In genomic region chr1:134368777-134369337, GRCm38 (mm10) we compare ENCODE assay signal across 10 mouse cellular contexts. TPM values are rescaled to one million over a fixed set of nuclear protein-coding genes. Genes with fewer than 3 reads are reported as not detected.
DNase-seq lines count a peak whose midpoint lies in the region; ATAC-seq and TF ChIP-seq lines count a peak whose summit lies in the region.
"Had no signal": no experiment of that assay in that cellular context is flagged by ENCODE, and none has a peak within 500 bp of the region (broad histone marks: within the 10 kb centered on the region; RNA-seq: fewer than 3 reads in every experiment).

No protein-coding gene starts in this region.

- ATAC-seq in CD4-positive, CD25-positive, alpha-beta regulatory T cell, adult 4 months = no peak
- no peak for ATAC-seq in midbrain, embryonic 14.5 days (ENCODE audit: low FRiP score, low TSS enrichment)
- ATAC-seq in midbrain, embryonic 11.5 days (ENCODE audit: low FRiP score) = no peak
- ATAC-seq in lung, postnatal 0 days = no peak

- peak; percentile 64 for DNase-seq in CD4-positive, CD25-positive, alpha-beta regulatory T cell, adult 2 months (ENCODE audit: low read depth, low spot score)
- DNase-seq in midbrain, embryonic 14.5 days = peak; percentile 78
- DNase-seq in midbrain, embryonic 11.5 days (ENCODE audit: low spot score, missing footprints) = no peak
- DNase-seq in embryo, embryonic 11 days = peak; percentile 64
- DNase-seq in kidney, adult 8-10 months = peak; percentile 46 to 84
- peak; percentile 82 for DNase-seq in lung, postnatal 0 days (ENCODE audit: low spot score)
- DNase-seq in spleen, adult 18-20 months = peak; percentile 13 to 60

- H3K27me3 ChIP-seq in midbrain, embryonic 14.5 days (ENCODE audit: control insufficient read depth, insufficient read depth, low read length) = no peaks in the 10 kb centered on the region
- no peaks in the 10 kb centered on the region for H3K27me3 ChIP-seq in midbrain, embryonic 11.5 days (ENCODE audit: control insufficient read depth, insufficient read depth, low read length)
- H3K27me3 ChIP-seq in lung, postnatal 0 days (replicated peaks; ENCODE audit: insufficient read depth, low read length) = no peaks in the 10 kb centered on the region
- H3K27me3 ChIP-seq: heart, embryonic 13.5 days; neural tube, embryonic 13.5 days had no signal

- H3K9me3 ChIP-seq in midbrain, embryonic 14.5 days (ENCODE audit: control insufficient read depth, low read length) = no peaks in the 10 kb centered on the region
- no peaks in the 10 kb centered on the region; the same call in 1 of the 2 replicates for H3K9me3 ChIP-seq in midbrain, embryonic 11.5 days (ENCODE audit: control insufficient read depth, low read length)
- H3K9me3 ChIP-seq in lung, postnatal 0 days (ENCODE audit: low read length) = no peaks in the 10 kb centered on the region
- H3K9me3 ChIP-seq: neural tube, embryonic 13.5 days had no signal

- TF ChIP-seq CTCF in lung, postnatal 0 days (IDR thresholded peaks at IDR 0.05) = peak; percentile 75

- H3K27ac ChIP-seq in midbrain, embryonic 14.5 days (replicated peaks; ENCODE audit: low read depth, low read length) = no peak overlapping the region
- H3K27ac ChIP-seq in midbrain, embryonic 11.5 days (ENCODE audit: low read depth, low read length) = no peak overlapping the region
- H3K27ac ChIP-seq in lung, postnatal 0 days (ENCODE audit: low read length) = no peak overlapping the region
- H3K27ac ChIP-seq: heart, embryonic 13.5 days; neural tube, embryonic 13.5 days had no signal

- H3K4me2 ChIP-seq in midbrain, embryonic 14.5 days (ENCODE audit: low read length) = no peak overlapping the region
- no peak overlapping the region for H3K4me2 ChIP-seq in midbrain, embryonic 11.5 days
- H3K4me2 ChIP-seq in lung, postnatal 0 days (replicated peaks; ENCODE audit: low read depth, low read length) = no peak overlapping the region
- H3K4me2 ChIP-seq: heart, embryonic 13.5 days; neural tube, embryonic 13.5 days had no signal

- no peak overlapping the region for H3K9ac ChIP-seq in midbrain, embryonic 14.5 days (replicated peaks; ENCODE audit: low read length)
- no peak overlapping the region for H3K9ac ChIP-seq in midbrain, embryonic 11.5 days (ENCODE audit: low read length)
- H3K9ac ChIP-seq in lung, postnatal 0 days (replicated peaks; ENCODE audit: low read depth) = no peak overlapping the region
- H3K9ac ChIP-seq: heart, embryonic 13.5 days; neural tube, embryonic 13.5 days had no signal

- H3K4me1 ChIP-seq in midbrain, embryonic 14.5 days (ENCODE audit: control insufficient read depth, insufficient read depth, low read length) = no peaks in the 10 kb centered on the region
- H3K4me1 ChIP-seq in midbrain, embryonic 11.5 days (ENCODE audit: control insufficient read depth, insufficient read depth, low read length) = no peaks in the 10 kb centered on the region
- no peaks in the 10 kb centered on the region for H3K4me1 ChIP-seq in lung, postnatal 0 days (ENCODE audit: insufficient read depth, low read depth, low read length)
- H3K4me1 ChIP-seq: heart, embryonic 13.5 days; neural tube, embryonic 13.5 days had no signal

- WGBS in midbrain, embryonic 14.5 days = 57% methylated on average over 9 of the region's 9 CpGs
- 51% methylated on average over 9 of the region's 9 CpGs for WGBS in midbrain, embryonic 11.5 days
- 37% methylated on average over 9 of the region's 9 CpGs for WGBS in lung, postnatal 0 days

- H3K4me3 ChIP-seq in midbrain, embryonic 14.5 days (replicated peaks; ENCODE audit: low read depth, low read length) = no peak overlapping the region
- no peak overlapping the region for H3K4me3 ChIP-seq in midbrain, embryonic 11.5 days (ENCODE audit: low read depth, low read length)
- no peak overlapping the region for H3K4me3 ChIP-seq in lung, postnatal 0 days (ENCODE audit: low read depth, low read length)
- H3K4me3 ChIP-seq: heart, embryonic 13.5 days; neural tube, embryonic 13.5 days had no signal

- no peaks in the 10 kb centered on the region for H3K36me3 ChIP-seq in midbrain, embryonic 14.5 days (ENCODE audit: control insufficient read depth, insufficient read depth, low read length)
- H3K36me3 ChIP-seq in midbrain, embryonic 11.5 days (ENCODE audit: control insufficient read depth, insufficient read depth, low read length) = no peaks in the 10 kb centered on the region
- H3K36me3 ChIP-seq in lung, postnatal 0 days (ENCODE audit: insufficient read depth, low read length) = no peaks in the 10 kb centered on the region
- H3K36me3 ChIP-seq: heart, embryonic 13.5 days; neural tube, embryonic 13.5 days had no signal

- TF ChIP-seq EP300 in lung, postnatal 0 days (IDR thresholded peaks at IDR 0.05) = no peak

RNA-seq across cellular contexts. Expression of gene Tmem183a, which starts 7.1 kb away (rescaled TPM):
- polyA plus RNA-seq in CD4-positive, CD25-positive, alpha-beta regulatory T cell, adult 4 months (2017; shearing (Covaris generic)) = 10 to 100 TPM; 20.3 to 23.8 TPM
- 121 and 151 TPM in 2 replicates for polyA plus RNA-seq in midbrain, embryonic 14.5 days (2014; fragmentation: Nextera tagmentation; extraction: Ambion mirVana)
- 128 and 137 TPM in 2 replicates for polyA plus RNA-seq in midbrain, embryonic 11.5 days (2014; fragmentation: Nextera tagmentation; extraction: Ambion mirVana)
- 42.9 and 44.8 TPM in 2 replicates for polyA plus RNA-seq in lung, postnatal 0 days (2015; fragmentation: Nextera tagmentation; extraction: Ambion mirVana)

RNA-seq across cellular contexts. Expression of gene 4933406M09Rik, which starts 16.9 kb away (rescaled TPM):
- not detected for polyA plus RNA-seq in CD4-positive, CD25-positive, alpha-beta regulatory T cell, adult 4 months (2017; shearing (Covaris generic))
- not detected in 2 replicates for polyA plus RNA-seq in midbrain, embryonic 14.5 days (2014; fragmentation: Nextera tagmentation; extraction: Ambion mirVana)
- polyA plus RNA-seq in midbrain, embryonic 11.5 days (2014; fragmentation: Nextera tagmentation; extraction: Ambion mirVana) = not detected in 2 replicates
- polyA plus RNA-seq in lung, postnatal 0 days (2015; fragmentation: Nextera tagmentation; extraction: Ambion mirVana) = 0.06 TPM in 1 of 2 replicates, not detected in the other
- polyA plus RNA-seq: heart, embryonic 13.5 days; neural tube, embryonic 13.5 days had no signal

RNA-seq across cellular contexts. Expression of gene Ppfia4, which starts 36.1 kb away (rescaled TPM):
- under 1 TPM in 1 of 2 experiments, not detected in 1; 0.20 TPM for polyA plus RNA-seq in CD4-positive, CD25-positive, alpha-beta regulatory T cell, adult 4 months (2017; shearing (Covaris generic))
- 11.5 and 14.4 TPM in 2 replicates for polyA plus RNA-seq in midbrain, embryonic 14.5 days (2014; fragmentation: Nextera tagmentation; extraction: Ambion mirVana)
- 1.9 and 2.6 TPM in 2 replicates for polyA plus RNA-seq in midbrain, embryonic 11.5 days (2014; fragmentation: Nextera tagmentation; extraction: Ambion mirVana)
- 4.5 TPM in 2 replicates for polyA plus RNA-seq in lung, postnatal 0 days (2015; fragmentation: Nextera tagmentation; extraction: Ambion mirVana)

RNA-seq across cellular contexts. Expression of gene Cyb5r1, which starts 36.5 kb away (rescaled TPM):
- polyA plus RNA-seq in CD4-positive, CD25-positive, alpha-beta regulatory T cell, adult 4 months (2017; shearing (Covaris generic)) = 10 to 100 TPM; 20.9 to 26.2 TPM
- polyA plus RNA-seq in midbrain, embryonic 14.5 days (2014; fragmentation: Nextera tagmentation; extraction: Ambion mirVana) = 9.0 and 9.2 TPM in 2 replicates
- polyA plus RNA-seq in midbrain, embryonic 11.5 days (2014; fragmentation: Nextera tagmentation; extraction: Ambion mirVana) = 17.5 and 19.3 TPM in 2 replicates
- 15.3 and 22.2 TPM in 2 replicates for polyA plus RNA-seq in lung, postnatal 0 days (2015; fragmentation: Nextera tagmentation; extraction: Ambion mirVana)

RNA-seq across cellular contexts. Expression of gene Adipor1, which starts 46.3 kb away (rescaled TPM):
- 10 to 100 TPM; 26.7 to 30.7 TPM for polyA plus RNA-seq in CD4-positive, CD25-positive, alpha-beta regulatory T cell, adult 4 months (2017; shearing (Covaris generic))
- polyA plus RNA-seq in midbrain, embryonic 14.5 days (2014; fragmentation: Nextera tagmentation; extraction: Ambion mirVana) = 70.5 and 73.5 TPM in 2 replicates
- 76.7 and 81.5 TPM in 2 replicates for polyA plus RNA-seq in midbrain, embryonic 11.5 days (2014; fragmentation: Nextera tagmentation; extraction: Ambion mirVana)
- polyA plus RNA-seq in lung, postnatal 0 days (2015; fragmentation: Nextera tagmentation; extraction: Ambion mirVana) = 123 and 126 TPM in 2 replicates
